Mouse (Mus musculus): ENCODE data around the gene Ccdc32.

DNA sequence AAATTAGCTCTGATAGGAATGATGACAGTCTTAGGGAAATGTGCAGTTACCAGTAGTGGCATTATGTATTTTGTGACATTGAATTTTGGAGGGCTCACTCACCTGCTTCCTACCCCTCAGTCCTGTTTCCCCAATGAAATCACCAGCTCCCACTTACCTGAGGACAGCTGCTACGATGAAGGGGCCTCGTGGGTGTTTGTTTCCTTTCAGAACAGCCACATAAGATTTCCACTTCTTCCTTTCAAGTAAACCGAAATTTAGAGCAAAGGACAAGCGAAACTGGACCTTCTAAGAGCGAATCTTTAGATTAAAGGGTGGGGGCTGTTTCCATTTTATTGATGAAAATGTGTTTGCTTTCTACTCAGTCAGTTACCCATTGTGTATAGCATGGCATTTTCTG is 57.1 kb downstream of the Ccdc32 start:
- TF ChIP-seq POLR2A (IDR thresholded peaks at IDR 0.05; ENCODE audit: borderline replicate concordance, low read depth, low read length): no peak
- no peak for TF ChIP-seq CTCF (IDR thresholded peaks at IDR 0.05; ENCODE audit: low read depth, low read length)
